Mouse (Mus musculus) brain, embryonic 18.5 days (tissue): Measurements from ENCODE around the gene Nebl.

Source experiments
- DNase-seq: peaks from one replicate; pipeline ENCODE4 v3.0.0-alpha.2; 2012; ENCODE audit warnings: low read depth, low spot score

The Nebl gene

GRCm38 (mm10) chr2:17710083-17710482 lies 21.2 kb downstream of the Nebl start:
- no peak for DNase-seq

GRCm38 (mm10) chr2:17705964-17706363 lies 25.3 kb downstream of the Nebl start:
- DNase-seq, result no peak

GRCm38 (mm10) chr2:17705426-17705825 lies 25.8 kb downstream of the Nebl start:
- no peak for DNase-seq

DNA sequence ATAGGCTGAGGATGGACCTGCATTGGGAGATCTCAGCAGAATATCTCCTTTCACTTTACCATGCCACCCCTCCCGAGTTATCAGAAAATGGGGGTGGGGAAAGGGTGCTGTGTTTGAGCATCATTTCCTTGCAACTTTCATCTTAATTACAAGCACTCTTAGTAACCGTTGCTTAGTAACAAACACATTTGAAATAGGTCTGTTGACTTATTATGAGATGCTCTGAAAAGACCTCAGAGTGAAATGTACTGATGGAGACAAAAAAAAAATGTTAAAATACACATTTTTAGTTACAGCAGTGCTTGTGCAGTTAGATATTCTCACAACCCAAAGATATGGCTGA lies 28.1 kb downstream of the Nebl start:
- DNase-seq, result no peak

DNA sequence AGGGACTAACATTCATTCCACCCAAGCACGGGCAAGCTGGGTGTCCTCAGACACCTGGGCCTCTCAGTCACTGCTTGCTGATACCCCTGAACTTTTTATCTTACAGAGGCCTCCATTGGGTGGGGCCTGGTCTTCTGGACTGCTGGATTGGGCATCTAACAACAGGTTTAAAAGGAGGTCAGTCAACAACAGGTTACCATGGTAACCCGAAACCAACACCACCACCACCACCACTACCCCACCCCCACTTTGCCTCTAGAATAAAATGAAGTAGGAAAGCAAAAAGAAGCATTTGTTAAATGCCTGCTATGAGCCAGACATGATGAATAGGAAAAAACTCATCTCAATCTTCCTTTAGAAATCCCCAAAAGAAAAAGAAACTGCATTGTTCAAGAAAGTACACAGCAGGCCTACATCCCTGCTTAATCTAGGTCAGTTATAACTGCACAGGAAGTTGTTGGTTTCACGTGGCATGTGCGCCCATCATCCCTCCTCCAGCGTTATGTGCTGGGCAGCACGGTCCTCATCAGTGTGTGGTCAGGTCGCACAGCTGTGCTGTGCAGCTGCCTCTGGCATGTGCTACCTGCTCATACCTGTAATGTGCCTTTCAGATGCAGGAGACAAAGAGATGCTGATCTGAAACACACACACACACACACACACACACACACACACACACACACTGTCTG lies 28.6 kb downstream of the Nebl start:
- DNase-seq, result no peak

- no peak for DNase-seq
These were observed 32.8 kb downstream of the Nebl start for GRCm38 (mm10) chr2:17698161-17699087.

DNA sequence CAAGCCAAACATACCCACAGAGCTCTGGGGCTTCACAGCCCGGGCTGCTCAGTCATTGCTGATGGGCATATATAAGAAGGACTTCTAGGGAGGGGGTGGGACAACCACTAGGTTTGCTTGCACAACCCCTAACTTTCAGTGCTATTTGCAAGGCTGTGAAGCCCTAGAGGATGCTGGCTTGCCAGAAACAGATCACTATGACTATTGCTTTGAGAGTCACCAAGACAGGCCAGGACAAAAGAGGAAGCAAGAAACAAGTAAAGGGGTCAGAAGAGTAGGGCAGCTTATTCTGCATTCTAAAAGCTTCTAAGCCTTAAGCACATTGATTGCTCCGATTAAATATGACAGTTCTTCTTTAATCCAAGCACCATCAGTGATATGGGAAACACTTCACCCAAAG lies 38.3 kb downstream of the Nebl start:
- DNase-seq, result no peak

DNA sequence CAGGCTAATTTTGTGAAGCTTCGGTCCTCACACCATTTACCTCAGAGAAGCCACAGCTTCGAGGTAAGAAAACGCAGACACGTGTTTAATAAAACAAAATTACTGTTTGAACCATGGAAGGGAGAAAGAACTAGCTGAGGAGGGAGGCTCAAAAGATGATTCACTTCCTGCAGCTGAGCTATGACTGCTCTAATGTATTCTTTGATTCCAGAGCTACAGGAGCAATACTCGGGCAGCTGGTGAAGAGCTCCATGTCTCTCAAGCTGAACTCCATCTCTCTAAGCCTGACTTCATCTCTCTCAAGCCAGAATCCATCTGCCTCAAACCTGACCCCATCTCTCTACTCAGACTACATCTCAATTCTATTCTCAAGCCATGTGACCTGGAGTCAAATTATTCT lies 41.0 kb downstream of the Nebl start:
- DNase-seq, result no peak

DNA sequence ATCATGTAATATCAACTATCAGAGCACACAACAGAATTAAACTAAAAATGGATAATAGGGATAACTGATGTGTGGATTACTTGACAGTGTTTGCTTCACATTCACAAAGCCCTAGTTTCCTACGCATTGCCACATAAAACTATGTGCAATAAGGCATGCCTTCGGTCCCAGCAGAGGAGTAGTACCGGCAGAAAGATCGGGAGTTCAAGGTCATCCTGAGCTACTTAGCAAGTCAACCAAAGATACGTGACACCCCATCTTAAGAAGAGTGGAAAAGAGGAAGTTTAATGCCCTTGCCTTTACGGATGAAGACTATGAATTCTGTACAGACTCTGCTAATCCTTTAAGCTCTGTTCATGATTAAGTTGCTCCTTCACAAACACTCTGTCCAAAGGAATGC lies 44.1 kb downstream of the Nebl start:
- no peak for DNase-seq

DNA sequence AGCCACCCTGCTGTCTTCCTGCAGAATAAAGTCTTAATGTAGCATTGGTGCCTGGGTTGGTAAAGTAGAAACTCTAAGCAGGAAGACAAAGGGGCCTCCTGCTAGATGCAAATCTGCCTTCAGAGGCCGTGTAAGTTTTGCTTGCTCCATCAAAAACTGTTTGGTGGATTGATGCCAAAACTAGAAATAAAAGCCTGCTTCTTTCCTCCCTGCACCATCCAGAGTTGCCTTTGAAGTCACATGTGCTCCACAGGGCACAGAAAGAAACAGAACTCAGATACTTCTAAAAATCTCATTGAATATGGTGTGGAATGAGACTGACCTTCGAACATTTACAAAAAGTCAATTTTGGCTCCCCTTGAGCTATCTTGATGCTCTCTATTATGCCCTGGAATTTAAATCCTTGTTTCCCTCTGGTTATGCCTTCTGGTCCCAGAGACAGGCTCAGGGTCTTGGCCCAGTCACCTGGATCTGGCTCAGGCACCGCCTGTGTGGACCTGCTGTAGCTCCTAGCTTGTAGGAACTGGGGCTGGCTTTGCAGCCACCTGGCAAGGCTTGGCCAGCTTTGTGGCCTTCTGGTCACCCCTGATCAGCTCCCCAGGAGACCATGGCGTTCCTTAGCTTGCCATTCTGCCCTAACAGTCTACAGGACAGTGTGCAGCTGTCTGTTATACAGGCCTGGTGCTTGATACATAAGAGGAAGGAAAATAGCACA lies 47.8 kb downstream of the Nebl start:
- no peak for DNase-seq

DNA sequence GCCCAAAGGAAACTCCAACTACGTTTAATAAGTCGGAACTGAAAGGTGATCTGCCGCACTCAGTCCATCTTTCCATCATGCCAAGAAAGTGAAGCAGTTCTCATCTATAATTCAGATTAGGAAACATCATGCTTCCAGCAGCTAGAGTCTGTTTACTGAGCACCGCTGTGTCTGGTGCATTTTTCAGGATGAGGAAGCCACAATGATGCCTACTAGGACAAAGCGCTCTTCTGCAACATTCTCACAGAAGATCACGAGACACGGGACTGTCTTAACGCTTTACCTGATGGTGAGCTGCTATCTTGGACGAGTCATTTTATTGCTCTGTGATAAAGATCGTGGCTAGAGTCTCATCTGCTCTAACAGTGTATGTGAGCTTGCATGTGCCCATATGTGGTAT lies 59.1 kb downstream of the Nebl start:
- no peak for DNase-seq

- DNase-seq, result no peak
These were observed 59.7 kb downstream of the Nebl start for GRCm38 (mm10) chr2:17671566-17671965.

GRCm38 (mm10) chr2:17669953-17670352 lies 61.3 kb downstream of the Nebl start:
- peak; percentile 60 for DNase-seq

DNA sequence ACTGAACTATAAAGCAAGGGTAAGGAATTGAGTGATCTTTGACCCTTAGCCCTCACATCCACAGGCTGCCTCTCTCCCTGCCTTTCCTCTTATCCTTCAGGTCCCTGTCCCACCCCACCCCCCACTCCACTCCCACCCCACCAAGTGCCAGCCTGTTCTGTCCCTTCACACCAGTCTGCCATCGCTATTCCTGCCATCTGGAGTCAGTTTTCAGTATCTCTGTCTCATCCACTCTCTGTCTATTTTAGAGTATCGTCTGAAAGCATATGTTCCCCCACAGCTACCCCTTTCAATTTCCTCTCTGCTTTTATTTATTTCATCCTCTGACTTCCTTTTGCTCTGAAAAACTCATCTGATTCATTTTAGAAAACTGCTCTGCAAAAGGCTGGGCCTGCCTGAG lies 62.3 kb downstream of the Nebl start:
- DNase-seq, result no peak

DNA sequence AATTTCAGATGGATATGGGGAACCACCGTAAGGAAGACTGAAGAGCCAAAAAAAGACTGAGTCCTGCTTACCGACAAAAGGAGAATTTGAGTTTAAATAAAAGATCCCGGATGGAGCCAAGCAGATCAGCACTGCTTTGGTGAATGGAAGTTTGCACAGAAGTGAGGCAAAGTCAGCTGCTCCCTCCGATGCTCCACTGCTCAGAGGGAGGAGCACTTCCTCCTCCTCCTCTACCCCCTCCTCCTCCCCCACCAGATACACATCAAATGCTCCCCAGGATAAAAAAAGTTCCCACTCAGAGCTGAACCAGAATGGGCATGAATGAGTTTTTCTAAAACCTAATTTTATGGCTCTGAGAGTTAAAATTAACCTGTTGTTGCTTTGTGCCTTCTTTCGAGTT lies 73.1 kb downstream of the Nebl start:
- DNase-seq, result no peak

DNA sequence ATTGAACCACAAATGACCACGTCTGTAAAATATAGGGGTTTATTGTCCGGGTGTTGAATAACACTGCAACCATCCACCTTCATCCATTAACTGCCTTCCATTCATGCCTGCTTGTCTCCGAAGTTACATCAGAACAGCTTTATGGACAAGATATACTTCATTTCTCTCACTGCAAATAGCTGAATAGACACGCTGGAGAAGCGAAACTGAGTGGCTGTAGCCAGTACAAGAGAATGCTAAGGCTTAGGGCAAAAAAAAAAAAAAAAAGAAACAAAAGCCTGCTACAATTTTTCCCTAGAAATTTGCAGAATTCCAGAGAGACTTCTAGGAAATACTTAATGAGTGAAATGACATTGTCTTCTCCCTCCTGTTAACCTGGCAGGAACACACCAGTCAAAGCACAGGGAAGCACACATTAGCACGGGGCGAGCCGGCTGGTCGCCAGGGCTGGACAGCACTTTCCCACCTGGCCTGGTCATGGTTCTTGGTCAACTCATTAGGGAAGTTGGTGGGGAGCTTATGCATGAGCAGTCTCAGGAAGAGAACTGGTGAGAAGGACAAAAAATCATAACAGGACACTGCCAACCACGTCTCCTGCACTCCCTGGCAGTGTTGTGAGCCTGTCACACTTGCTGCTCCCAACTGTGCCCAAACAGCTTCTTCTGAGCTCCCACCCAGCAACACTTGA lies 81.0 kb downstream of the Nebl start:
- DNase-seq, result no peak

DNA sequence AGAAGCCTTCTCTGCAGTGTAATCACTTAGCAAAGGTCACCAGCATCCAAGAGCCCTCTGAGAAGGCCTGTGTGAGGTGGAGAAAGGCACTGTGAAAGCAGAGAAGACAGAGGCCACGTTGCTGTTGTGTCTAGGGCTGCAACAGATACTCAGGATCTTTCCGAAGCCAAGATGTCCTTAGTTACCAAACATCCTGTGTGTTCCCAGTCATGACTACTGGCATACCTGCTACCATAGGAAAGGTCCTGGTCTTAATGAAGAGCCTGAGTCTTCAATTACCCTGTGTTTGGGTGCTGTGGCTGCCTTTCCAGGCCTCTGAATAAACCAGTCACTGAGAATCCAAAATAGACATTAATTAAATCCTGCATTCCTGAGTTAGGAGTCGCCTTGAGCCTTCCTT lies 81.5 kb downstream of the Nebl start:
- DNase-seq, result no peak

DNA sequence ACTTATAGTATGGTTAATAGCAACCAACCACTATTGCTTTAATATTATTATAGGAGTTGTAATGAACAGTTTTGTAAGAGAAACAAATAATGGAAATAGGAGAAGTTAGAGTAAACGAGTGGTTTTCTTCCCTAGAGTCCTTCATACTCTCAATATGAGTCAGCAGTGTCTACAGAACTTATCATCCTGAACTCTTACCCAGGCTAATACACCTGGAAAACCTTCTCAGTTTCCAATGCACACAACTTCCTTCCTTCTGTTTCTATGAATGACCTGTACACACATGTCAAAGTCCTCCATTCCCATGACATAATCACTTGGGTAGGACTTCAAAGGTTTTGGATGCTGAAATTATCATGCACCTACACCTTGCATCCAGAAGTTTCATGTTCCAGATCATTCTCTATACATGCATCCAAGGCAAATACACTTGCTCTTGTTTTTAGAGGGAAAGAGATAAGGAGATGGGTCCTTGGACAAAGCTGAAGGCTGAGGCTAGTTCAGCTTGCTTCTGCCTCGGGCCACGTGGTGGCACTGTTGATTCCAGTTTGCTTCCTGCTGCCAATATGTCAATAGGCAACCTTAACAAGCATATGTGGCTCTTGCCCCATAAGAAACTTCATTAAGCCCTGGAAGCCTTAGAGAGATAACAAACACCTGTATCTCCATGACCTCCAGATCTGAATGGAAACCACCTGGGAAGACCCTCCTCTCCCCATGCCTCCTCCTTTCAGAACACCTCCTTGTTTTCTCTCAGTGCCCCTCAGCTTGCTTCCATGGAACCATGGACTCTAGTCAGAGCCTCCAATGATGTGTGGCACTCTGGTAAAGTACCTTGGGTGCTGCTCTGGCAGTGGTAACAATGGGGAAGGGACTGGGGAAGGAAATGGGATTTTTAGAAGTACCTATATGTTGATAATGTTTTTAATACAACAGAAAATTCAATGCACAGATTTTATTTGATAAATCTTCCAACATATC lies 86.7 kb downstream of the Nebl start:
- DNase-seq, result no peak

DNA sequence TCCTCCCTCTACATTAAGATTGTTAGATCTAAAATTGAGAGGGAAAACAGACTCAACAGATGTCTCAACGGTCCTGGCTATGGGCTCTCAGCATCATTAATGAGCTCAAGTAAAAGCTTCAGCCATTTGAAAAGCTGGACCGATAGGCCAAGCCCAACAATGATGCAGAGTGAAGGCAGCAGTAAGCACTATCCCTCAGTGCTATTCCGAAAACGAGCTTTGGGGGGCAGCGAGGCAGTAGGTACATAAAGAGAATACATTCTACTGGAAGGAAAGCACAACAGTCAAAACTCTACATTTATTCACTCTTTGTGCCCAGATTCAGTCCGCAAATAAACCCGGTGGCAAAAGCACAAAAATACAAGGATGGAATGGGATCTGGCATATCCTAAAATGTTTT lies 87.4 kb downstream of the Nebl start:
- DNase-seq, result no peak

- no peak for DNase-seq
These were observed 88.5 kb downstream of the Nebl start for GRCm38 (mm10) chr2:17642770-17643169.

GRCm38 (mm10) chr2:17640861-17641260 lies 90.4 kb downstream of the Nebl start:
- no peak for DNase-seq
